Mouse (Mus musculus): ENCODE data around the gene Zscan20.
"Not testable (repeated sequence)": the region's sequence is repeated elsewhere in the genome, so short reads cannot be mapped to it uniquely, and the experiment has no call there.

The Zscan20 gene

GRCm38 (mm10) chr4:128613326-128613725 is 3.4 kb upstream of the Zscan20 start:
- peak; percentile 39 for DNase-seq (ENCODE audit: low spot score)

GRCm38 (mm10) chr4:128611726-128612125 is 1.8 kb upstream of the Zscan20 start:
- not testable (repeated sequence) for DNase-seq (ENCODE audit: low spot score)

- DNase-seq (ENCODE audit: low spot score) = no peak
Measured at GRCm38 (mm10) chr4:128610706-128611105, 808 bp upstream of the Zscan20 start.

- no peak for DNase-seq (ENCODE audit: low spot score)
Measured at GRCm38 (mm10) chr4:128609276-128609924, 498 bp downstream of the Zscan20 start.

GRCm38 (mm10) chr4:128607661-128608060 is 2.2 kb downstream of the Zscan20 start:
- no peak for DNase-seq (ENCODE audit: low spot score)

GRCm38 (mm10) chr4:128606586-128606985 is 3.3 kb downstream of the Zscan20 start:
- DNase-seq (ENCODE audit: low spot score) = no peak

GRCm38 (mm10) chr4:128597801-128598560 is 11.9 kb downstream of the Zscan20 start:
- no peak for DNase-seq (ENCODE audit: low spot score)

GRCm38 (mm10) chr4:128594062-128594461 is 15.8 kb downstream of the Zscan20 start:
- DNase-seq (ENCODE audit: low spot score) = no peak

GRCm38 (mm10) chr4:128593286-128593685 is 16.6 kb downstream of the Zscan20 start:
- DNase-seq (ENCODE audit: low spot score) = no peak

- peak; percentile 21 for DNase-seq (ENCODE audit: low spot score)
Measured at GRCm38 (mm10) chr4:128579182-128579581, 30.7 kb downstream of the Zscan20 start.

- peak; percentile 52 for DNase-seq (ENCODE audit: low spot score)
Measured at GRCm38 (mm10) chr4:128575811-128576210, 34.1 kb downstream of the Zscan20 start.

- no peak for DNase-seq (ENCODE audit: low spot score)
Measured at GRCm38 (mm10) chr4:128560327-128560726, 49.6 kb downstream of the Zscan20 start.

GRCm38 (mm10) chr4:128554198-128554597 is 55.7 kb downstream of the Zscan20 start:
- DNase-seq (ENCODE audit: low spot score) = no peak

GRCm38 (mm10) chr4:128550756-128551155 is 59.1 kb downstream of the Zscan20 start:
- no peak for DNase-seq (ENCODE audit: low spot score)

- DNase-seq (ENCODE audit: low spot score) = not testable (repeated sequence)
Measured at GRCm38 (mm10) chr4:128543956-128544486, 65.9 kb downstream of the Zscan20 start.

GRCm38 (mm10) chr4:128543378-128543777 is 66.5 kb downstream of the Zscan20 start:
- no peak for DNase-seq (ENCODE audit: low spot score)

Measured in lung, postnatal 25 days (tissue).